Mouse (Mus musculus): ENCODE data around the gene Pold4. TPM values are rescaled to one million over a fixed set of nuclear protein-coding genes. Genes with fewer than 3 reads are reported as not detected.

The Pold4 gene
- polyA plus RNA-seq, 1 experiment, result 82.1 TPM

DNA sequence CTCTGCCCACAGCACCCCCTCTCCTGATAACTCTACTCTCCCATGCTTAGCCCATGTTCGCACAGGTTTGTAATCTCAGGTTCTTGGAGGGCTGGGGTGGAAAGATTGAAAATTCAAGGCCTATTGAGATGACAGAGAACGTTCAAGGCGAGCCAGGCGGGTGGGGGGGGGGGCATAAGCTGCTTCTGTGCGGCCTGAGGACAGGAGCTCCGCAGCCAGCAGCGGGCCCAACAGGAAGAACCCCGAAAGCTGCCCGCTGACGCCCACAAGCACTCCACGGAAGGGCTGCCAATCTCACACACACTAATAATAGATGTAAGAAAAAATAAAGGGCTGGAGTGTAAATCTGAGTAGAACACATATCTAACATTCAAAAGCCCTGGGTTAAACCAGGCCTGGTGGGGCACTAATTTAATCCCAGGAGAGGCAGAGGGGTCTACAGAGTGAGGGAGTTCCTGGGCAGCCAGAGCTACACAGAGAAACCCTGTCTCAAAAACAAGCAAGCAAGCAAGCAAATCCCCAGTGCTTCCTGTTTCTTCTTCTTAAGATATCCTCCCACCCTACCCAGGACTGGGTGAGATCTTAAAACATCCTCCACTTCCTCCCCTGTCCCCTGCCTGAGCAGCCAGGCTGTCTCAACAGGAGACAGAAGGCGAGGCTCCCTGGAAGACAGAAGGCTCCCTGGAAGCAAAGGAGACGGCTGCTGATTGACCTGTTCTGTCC is 27.9 kb upstream of the Pold4 start:
- no peak for DNase-seq (ENCODE audit: low spot score)

DNA sequence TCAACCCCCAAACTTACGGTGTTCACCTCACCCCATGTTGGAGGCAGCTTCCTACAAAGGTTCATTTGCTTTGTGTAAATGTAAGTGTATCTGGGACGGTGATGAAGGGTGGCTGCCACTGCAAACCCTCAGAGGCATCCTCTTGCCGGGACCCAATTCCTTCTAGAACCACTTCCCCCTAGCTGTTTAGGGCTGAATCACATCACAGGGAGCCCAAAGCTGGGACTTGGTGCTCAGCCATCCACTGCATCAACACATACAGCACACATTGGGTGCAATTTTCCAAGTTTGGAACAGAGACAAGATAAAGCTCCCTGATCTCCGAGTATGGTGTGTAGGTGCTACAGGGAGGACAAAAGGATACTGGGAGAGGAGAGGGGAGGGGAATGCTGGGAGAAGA is 26.8 kb upstream of the Pold4 start:
- no peak for DNase-seq (ENCODE audit: low spot score)

DNA sequence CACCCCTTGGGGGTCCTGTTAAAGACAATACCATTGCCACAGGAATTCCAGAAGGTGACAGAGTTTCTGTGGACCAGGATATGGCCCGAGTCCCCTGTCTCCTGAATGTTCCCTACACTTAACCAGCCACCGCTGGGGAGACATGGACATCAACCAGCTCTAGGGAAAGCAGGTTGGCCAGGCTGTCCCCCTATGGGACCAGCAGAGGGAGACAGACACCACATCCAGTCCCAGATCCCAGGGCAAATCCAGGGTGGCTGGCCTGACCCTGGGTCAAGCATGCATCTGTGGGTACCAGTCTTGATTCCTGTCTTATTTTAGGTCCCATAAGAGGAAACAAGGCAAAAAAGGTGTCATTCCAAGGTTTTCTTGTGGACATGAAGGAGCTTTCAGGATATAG is 24.7 kb upstream of the Pold4 start:
- DNase-seq (ENCODE audit: low spot score), result no peak

DNA sequence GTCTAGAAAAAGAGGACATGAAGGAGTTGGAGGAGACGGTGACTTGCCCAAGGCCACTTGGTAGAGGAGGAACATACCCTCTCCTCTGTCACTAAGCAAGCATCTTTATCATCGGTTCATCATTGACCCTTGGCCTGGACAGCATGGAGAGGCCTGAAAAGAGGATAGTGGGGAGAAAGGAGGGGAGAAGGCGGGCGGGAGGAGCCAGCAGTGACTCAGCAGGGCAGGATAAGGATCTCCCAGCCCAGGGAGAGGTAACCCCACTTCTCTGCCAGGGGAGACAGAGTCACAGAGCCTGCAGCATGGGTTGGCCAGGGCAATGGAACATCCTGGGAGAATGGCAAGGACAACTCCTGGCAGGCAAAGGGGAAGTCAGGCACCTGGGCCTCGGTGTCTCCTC is 23.1 kb upstream of the Pold4 start:
- no peak for DNase-seq (ENCODE audit: low spot score)

DNA sequence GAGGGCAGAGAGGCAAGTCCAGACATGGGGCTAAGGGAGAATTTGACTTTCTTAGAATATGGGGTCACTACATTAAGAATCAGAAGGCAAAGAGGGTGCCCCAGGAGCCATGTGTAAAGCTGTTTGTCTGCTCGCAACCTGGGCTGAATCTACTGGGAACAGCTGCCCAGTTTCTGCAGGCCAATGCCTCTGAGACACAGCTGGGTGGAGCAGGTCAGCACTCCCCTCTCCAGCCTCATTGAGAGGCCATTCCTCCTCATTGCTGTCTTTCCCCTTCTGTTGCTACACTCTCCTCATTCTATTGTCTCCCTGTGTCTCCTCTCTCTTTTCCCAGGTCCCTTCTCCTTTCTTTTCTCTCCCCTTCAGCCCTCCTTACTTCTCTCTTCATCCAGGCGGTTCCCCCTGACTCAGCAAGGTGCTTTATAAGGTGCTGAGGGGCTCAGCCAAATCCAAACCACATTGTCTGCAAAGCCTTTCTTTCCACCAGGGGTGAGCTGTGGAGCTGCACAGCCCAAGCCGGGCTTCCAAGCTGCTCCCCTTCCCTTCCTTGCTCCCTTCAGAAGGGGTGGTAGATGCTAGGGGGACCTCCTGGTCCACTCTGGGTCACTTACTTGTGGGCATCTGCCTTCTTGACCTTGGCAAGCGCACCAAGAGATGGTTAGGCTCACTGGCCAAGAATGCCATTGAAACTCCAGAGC is 19.7 kb upstream of the Pold4 start:
- DNase-seq (ENCODE audit: low spot score), result no peak

DNA sequence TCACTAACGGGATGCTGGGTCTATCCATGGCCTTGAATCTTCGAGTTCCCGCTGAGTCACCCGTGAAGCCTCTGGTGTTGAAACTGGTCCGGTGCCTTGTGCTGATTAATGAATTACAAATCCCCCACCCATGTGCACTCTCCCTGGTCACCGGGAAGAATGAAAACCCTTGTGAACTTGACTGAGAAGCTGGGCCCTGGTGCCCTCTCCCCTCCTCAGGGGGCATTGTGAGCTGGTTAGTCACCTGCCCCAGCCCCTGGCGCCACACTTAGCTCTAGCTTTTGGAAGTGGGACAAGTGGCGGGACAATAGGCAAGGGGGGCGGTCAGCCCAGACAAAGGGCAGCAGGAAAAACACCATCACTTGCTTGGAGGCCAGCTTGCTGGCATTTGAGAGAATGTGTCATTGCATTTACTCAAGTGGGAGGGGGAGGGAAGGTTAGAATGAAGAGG is 18.1 kb upstream of the Pold4 start:
- DNase-seq (ENCODE audit: low spot score), result no peak

DNA sequence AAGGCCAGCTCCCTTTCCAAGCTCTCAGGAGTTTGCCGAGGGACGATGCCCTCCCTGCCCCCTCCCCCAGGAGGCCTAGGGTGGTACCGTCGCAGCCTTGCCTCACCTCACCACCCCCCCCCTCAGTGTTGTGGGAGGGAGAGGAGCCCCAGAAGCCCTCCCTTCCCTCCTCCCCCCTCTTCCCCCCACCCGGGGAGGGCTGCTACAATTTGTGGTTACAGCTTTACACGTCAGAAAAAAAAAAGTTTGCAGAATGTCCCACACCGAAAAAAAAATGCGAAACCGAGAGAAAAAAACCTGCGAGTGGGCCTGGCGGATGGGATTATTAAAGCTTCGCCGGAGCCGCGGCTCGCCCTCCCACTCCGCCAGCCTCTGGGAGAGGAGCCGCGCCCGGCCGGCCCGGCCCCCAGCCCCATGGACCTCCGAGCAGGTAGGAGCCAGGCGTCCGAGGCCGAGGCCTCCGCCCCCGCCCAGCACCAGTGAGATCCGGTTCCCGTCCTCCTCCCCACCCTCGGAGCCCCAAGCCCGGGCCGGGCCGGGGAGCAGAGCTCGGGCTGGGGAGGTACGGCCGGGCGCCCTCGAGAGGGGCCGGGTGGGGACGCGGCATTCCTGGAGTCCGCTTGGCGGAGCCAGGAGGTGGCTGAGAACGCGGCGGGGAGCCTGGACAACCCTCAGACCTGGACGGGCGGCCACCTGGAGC is 17.5 kb upstream of the Pold4 start, which contains the start of the genes Clcf1 and AC109138.7:
Gene Clcf1, plus strand, starts transcription at position 168 of the 700 bp plus-strand sequence.
Gene AC109138.7, plus strand, starts transcription at position 287 of the 700 bp plus-strand sequence.
- peak; percentile 56 for DNase-seq (ENCODE audit: low spot score)

DNA sequence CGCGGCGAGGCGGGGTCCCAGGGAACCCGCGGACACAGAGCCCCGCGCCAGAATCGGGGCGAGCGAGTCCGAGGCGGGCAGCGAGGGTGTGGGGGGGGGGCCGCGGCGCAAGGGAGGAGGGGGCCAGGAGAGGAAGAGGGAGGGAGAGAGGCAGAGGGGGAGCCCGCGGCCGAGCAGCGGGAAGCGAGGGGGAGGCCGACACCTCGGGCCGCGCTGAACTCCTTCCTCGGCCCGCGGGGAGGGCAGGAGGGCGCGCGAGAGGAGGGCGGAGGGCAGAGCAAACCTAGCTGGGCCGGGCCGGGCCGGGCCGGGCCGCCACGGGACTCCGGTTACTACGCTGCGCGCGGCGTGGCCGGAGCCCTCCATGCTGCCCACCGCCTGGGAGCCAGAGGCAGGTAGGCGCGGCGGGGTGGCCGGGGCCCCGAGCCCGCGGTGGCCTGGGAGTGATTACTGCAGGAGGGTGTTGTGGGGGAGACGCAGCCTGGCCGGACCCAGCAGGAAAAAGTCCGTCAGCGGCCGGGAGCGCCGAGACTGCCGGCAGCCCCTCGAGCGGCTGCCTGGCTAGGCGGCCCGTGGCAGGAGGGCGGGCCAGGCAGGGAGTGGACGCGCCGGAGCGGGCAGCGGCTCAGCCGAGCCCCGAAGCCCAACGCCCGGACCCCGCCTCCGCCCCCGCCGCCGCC is 16.8 kb upstream of the Pold4 start:
- peak; percentile 39 for DNase-seq (ENCODE audit: low spot score)

DNA sequence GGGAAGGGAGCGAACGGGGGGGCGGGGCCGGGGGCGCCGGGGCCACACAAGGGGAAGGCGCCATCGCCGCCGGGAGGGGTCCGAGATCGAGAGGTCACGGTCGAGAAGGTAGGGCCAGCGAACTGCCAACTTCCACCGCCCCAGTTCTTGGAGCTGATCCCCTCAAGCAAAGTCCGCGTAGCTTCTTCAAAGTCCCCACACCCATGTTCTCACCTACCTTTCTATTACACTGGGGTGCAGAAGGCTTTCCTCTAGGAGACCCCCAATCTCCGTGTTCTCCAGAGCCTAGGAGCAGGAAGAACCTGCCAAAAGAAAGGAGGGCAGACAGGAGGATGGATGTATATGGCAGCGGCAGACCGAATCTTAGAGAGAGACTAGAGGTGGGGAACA is 16.3 kb upstream of the Pold4 start:
- no peak for DNase-seq (ENCODE audit: low spot score)

DNA sequence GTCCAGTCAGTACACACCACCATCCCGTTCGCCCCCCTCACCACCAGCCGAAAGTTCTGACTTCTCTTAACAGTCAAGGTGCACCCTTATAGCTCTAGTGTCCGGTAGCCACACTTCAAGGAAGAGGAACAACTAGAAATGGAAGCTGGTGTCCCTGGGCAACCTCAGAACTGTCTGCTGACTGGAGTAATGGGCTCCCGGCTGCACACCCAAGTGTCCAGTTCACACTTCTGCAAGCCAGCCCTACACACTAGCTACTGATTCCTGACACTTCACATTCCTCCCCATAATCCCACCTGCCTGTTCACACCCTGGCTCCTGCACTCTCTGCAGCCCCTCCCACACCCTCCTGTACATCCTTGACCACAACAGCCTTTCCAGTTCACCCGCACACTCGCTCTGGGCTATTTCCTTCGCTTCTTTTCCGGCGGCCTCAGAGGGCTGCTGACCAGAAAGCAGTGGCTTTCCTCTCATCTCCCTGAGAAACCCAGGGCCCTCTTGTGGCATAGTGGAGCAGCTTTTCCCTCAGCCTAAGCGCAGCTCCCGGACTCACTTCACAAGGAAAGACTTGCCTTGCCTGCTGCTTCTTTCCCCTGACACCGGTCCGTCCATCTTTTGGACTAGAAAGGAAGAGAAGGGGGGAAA is 15.5 kb upstream of the Pold4 start:
- peak; percentile 33 for DNase-seq (ENCODE audit: low spot score)

DNA sequence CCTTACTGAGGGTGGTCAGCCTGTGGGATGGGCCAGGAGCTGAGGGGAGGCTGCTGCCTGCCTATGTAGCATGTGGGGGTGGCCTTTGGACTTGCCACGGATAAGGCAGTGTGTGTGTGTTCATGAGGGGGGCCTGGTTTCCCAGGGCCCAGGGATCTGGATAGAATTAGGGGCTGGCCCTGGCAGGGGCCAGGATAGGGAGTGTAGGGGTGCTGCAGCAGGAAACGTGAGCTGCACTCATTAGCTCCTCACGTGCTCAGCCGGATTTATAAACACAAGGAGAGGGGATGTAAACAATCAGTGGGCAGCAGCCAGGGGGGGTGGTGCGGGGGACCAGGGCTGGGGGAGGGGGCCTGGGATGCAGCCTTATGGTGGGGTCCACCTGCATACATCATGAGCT is 14.6 kb upstream of the Pold4 start:
- no peak for DNase-seq (ENCODE audit: low spot score)

DNA sequence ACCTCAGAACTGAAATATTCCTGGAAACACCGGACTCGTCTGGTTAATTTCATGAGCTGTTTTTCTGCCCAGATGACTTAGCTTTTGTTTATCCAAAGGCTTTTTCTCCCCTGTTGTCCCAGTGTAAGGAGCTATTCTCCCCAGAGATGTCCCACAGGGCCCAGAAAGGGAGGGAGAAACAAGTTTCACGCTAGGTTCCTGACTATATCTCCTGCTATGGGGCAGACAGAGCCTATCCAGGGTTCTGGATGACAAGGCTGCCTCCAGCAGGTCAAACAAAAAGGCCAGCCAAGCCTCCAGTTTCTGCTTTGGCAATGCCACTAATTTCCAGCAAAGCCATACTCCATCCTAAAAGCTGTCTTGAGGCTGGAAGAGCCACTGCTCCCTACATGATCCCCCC is 13.8 kb upstream of the Pold4 start:
- no peak for DNase-seq (ENCODE audit: low spot score)

DNA sequence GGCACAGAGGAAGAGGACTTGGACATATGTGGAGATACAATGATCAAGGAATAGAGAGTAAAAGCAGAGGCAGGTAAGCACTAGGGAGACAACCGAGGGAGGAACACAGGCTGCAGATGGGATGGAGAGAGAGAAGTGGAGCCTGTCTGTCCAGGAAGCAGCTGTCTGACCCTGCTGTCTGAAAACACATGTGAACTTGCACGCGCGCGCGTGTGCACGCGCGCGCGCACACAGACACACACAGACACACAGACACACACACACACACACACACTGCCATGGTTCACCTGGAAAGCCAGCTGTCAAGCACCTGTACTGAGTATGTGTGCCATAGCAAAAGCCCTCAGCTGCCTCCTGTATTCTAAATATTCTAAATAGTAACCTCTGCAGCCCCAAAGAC is 13.4 kb upstream of the Pold4 start:
- DNase-seq (ENCODE audit: low spot score), result no peak

DNA sequence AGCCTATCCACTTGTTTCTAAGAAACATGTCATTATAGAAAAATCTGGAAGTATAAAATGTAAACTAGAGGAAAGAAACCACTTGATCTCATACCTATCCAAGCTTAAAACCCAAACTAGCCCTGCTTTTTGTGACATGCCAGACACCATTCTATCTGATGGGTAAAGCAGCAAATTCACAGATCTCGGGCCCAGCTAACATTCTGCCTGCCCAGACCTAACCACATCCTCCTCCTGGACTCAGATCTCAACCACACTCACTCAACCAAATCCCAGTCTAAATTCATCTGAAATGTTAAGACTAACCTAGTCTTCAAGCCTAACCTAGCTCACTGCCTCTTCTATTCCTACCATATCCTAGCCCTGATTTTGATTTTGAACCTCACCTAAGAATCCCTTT is 12.9 kb upstream of the Pold4 start:
- no peak for DNase-seq (ENCODE audit: low spot score)

DNA sequence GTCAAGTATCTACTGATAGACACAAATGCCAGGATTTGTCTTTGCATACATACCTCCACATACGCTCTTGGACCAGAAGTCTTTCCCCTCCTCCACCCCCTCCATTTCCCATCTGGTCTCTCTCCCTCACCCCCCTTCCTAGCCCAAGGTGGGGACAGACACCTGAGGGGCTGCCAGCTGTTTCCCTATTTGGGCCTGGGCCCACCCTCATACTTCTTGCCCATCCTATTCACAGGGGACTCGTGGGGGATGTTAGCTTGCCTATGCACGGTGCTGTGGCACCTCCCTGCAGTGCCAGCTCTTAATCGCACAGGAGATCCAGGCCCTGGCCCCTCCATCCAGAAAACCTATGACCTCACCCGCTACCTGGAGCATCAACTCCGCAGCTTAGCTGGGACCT is 11.8 kb upstream of the Pold4 start:
- no peak for DNase-seq (ENCODE audit: low spot score)

DNA sequence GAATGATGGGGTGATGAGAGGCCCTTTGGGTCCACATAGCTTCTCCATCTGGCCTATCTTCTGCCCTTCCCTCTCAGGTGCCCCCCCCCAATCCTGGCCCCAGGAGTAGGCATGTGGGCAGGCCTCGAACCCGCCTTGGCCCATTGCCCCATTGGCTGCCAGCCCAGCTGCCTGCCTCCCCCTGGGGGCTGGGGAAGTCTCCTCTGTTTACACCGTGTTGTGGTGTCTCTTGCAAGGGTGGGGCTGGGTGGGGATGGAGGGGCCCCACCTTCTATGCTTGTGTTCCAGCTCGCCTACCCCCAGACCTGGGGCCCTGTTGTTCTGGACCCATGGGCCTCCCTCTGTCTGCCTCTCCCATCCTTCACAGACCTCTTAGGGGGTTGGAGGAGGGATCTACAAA is 11.3 kb upstream of the Pold4 start:
- DNase-seq (ENCODE audit: low spot score), result no peak

DNA sequence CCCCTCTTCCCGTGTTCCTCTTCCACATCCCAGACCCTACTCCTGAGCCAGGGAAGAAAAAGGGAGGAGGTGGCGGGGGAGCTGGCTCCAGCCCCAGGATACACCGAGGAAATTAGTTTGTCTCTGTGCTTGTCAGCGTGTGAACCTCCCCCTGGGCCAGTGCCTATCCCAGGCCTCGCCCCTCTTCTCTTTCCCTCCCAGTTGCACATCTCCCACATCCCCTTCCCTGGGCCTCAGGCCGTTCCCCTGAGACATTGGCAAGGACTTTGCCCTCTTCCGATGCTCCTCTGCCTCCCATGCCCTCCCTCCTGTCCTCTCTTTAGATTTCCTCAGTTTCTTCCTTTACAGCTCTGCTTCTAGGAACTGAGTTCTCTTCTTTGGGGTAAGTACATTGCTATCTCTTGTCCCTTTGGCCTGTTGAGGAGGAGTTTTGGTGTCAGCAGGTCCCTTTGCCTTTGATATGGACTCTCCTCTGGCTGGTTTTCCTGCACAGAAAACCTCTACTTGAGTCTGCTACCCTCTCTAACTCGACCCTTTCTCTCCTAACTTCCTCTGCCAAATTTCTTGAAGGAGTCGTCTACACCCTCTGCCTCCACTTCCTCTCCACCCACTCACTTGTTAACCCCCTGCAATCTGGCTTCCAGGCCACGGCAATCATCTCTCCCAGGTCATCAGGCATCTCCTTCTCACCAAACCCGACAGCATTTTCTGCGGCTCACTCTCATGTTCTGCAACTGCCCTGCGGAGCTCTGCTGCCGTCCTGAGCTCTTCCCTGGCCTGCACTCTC is 10.5 kb upstream of the Pold4 start:
- no peak for DNase-seq (ENCODE audit: low spot score)

DNA sequence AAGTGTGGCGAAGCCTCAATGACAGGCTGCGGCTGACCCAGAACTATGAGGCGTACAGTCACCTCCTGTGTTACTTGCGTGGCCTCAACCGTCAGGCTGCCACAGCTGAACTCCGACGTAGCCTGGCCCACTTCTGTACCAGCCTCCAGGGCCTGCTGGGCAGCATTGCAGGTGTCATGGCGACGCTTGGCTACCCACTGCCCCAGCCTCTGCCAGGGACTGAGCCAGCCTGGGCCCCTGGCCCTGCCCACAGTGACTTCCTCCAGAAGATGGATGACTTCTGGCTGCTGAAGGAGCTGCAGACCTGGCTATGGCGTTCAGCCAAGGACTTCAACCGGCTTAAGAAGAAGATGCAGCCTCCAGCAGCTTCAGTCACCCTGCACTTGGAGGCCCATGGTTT is 9.5 kb upstream of the Pold4 start:
- no peak for DNase-seq (ENCODE audit: low spot score)

DNA sequence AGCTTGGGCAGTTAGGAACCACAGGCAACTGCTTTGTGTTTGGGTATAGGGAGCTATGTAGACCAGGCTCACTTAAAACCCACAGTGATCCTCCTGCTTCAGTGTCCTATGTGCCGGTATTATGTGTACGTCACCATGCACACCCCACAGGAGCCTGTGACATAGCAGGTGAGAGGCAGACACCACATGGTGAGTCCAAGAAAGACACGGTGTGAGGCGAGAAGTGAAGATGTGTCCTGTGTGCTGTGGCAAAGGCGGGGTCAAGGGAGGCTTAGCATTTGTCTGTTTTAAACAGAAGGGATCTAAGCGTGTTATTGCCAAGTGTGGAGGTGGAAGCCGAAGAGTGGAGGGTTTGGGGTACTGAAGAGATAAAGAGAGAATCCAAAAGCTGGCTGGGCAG is 4.9 kb upstream of the Pold4 start:
- DNase-seq (ENCODE audit: low spot score), result no peak

DNA sequence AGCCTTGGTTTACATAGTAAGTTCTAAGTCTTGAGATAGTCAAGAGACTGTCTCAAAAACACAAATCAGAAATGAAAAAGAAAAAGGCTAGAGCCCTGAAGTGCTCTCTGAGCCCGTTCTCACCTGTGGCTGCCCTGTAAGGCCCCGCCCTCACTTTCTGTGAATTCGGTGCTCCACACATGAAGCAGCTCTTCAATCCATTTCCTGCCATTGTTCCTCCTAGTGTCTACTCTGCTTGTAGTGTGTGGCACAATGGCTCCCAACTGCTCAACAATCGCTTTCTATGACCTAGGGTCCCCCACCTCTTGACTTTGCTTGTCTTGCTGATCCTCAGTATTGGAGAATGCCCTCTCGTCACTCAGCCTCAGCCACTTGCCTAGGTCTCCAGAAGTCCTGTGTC is 4.3 kb upstream of the Pold4 start:
- DNase-seq (ENCODE audit: low spot score), result no peak

Measured in urinary bladder, adult 2 months (tissue).